Mouse (Mus musculus): Measurements from ENCODE around the gene Abcc12. TPM values are rescaled to one million over a fixed set of nuclear protein-coding genes. Genes with fewer than 3 reads are reported as not detected.

Gene Abcc12
- polyA plus RNA-seq, 1 experiment from 2014 or later = not detected

DNA sequence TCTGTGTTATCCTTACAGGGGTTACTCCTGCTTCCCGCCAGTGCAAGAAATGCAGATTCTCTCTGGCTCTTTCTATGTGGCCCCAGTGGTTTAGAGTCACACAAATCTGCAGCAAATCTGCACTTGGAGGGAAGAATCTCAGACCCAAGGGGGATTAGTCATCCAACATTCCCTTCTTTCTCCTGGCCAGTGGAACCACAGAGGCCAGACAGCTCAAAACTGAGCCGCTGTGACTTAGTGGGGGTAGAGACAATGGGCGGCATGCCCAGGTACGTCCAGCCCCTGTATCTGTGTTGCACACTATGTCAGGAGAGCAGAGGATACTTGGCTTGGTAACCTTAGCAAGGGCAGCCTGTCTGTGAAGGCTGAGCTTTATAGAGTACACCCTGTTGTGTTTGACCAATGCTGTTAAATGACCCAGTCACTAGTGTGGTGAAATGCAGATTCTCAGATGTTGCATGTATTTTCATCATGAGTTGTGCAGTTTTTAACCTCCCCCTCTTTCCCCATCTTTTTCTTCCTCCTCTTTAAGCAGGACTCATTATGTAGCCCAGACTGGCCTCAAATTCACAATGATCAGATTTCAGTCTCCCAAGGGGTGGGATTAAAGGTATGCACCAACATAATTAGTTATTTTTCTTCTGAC, 130.5 kb downstream of the Abcc12 start:
- H3K36me3 ChIP-seq (ENCODE audit: inconsistent target) = no peaks in the 10 kb centered on the region
- 81% methylated on average over 4 of the region's 4 CpGs for WGBS (ENCODE audit: missing documents)
- no peaks in the 10 kb centered on the region for H3K79me2 ChIP-seq (ENCODE audit: inconsistent target)
- no peak overlapping the region for H3K27ac ChIP-seq
- no peak overlapping the region for H3K4me3 ChIP-seq (ENCODE audit: inconsistent target)

DNA sequence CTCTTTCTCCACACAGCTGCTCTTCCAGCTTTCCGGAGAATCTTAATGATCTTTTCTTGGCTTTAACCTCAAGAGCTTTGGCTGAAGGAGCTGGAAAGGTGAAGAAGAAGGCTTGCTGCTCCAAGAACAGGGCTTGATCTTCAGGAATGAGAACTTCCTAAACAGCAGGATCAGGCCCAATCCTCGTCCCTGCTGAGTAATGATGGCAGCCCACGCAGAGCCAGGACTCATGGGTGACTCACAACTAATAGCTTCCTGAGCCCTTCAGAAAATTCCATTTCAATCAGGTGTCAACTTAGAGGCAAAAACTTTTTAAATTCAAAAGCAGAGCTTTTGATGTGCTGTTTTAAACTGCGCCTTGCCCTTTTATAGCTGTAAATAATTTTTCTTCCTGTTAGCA, 135.0 kb downstream of the Abcc12 start:
- 84% methylated on average over 4 of the region's 4 CpGs for WGBS (ENCODE audit: missing documents)
- Histone ChIP-seq H3K27ac (no peak overlapping the region), H3K79me2 (ENCODE audit: inconsistent target) (no peaks in the 10 kb centered on the region), H3K4me3 (ENCODE audit: inconsistent target) (no peak overlapping the region), H3K36me3 (ENCODE audit: inconsistent target) (no peaks in the 10 kb centered on the region)

DNA sequence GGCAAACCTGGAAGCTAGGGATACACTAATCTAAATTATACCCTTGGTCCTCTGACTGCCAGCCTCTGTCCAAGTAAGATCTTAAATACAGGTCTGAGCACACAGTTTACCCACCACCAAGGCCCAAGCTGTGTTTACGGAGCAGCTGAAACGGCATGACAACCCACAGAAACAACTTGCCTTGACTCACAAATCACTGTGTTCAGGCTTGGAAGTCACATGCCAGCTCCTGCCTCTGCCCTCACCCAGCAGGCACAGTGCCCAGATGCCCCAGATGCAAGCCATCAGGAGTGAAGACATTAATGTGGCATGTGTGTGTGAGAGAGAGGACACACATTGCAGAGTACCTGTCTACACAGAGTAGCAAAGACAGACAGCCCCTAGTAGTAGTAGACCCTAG, 136.7 kb downstream of the Abcc12 start:
- Histone ChIP-seq H3K36me3 (ENCODE audit: inconsistent target) (no peaks in the 10 kb centered on the region), H3K4me3 (ENCODE audit: inconsistent target) (no peak overlapping the region), H3K79me2 (ENCODE audit: inconsistent target) (no peaks in the 10 kb centered on the region), H3K27ac (no peak overlapping the region)
- 97% methylated on average over 2 of the region's 2 CpGs for WGBS (ENCODE audit: missing documents)

DNA sequence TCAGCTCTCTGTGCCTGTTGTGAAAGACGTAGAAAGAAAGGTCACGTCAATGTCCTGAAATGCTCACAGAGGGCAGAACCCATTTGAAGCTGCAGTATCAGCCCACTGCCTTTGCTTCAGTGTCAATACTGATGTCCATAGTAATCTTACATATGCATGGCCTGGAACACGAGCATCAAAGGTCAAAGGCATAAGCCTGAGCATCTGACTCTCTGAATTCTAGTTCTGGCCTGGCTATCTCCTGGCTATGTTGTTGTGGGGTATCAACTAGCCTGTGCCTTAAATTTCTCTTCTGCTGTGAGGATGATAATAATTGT, 141.5 kb downstream of the Abcc12 start:
- Histone ChIP-seq H3K79me2 (ENCODE audit: inconsistent target) (no peaks in the 10 kb centered on the region), H3K4me3 (ENCODE audit: inconsistent target) (no peak overlapping the region), H3K36me3 (ENCODE audit: inconsistent target) (no peaks in the 10 kb centered on the region), H3K27ac (no peak overlapping the region)
- 95% methylated on average over 3 of the region's 3 CpGs for WGBS (ENCODE audit: missing documents)

DNA sequence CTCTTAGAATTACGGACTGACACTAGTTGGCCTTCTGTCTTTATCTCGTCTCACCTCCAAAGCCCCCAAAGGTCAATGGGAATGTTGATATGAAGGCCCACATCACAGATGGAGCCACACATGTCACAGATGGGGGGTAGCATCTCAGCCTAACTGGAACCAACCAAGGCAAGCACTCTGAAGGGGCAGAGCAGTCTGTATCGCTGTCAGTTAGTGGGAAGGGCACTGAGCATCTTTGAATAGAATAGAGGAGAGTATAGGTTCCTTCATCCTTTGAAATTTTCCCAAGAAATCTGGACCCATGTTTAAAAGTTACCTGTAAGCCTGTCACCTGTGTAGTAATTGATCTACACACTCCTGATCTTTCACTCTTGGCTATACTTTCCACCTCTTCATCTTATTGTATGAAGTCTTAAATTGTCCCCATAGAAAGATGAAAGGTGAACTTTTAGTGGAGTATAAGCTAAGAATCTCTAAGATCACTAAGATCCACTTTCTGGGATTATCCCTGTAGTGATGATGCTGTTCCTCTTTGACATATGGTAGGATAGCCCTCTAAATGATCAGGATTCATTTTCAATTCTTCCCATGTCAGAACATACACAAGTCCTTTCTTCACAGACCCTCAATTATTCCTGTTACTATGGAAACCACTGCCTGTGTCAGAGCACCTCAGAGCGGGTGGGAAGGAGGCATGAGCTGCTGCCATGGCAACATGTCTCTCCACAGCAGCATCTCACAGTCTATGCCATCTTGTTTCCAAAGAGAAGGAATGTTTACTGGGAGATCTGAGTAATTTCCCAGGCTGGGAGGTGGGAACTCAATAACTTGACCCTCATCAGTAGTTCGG, 142.1 kb downstream of the Abcc12 start:
- Histone ChIP-seq H3K36me3 (ENCODE audit: inconsistent target) (no peaks in the 10 kb centered on the region), H3K4me3 (ENCODE audit: inconsistent target) (no peak overlapping the region), H3K27ac (no peak overlapping the region), H3K79me2 (ENCODE audit: inconsistent target) (no peaks in the 10 kb centered on the region)
- WGBS (ENCODE audit: missing documents) = 84% methylated on average over 5 of the region's 5 CpGs

DNA sequence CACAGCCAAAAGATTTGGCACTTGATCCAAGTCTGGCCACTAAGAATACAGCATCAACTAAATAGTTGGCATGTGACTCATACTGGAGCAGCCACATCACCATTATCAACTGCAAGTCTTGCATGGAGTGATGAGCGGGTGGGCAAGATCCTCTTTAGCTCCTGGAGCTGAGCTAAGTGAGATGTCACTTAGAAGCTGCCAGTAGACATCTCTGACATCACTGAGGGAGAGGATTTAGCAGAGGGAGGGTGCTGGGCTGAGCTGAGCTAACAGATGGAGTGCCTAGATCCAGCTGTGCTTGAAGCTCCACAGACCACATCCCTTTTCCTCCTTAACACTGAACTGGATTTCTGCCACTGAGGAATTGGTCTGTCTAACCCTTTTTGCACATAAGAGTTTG, 143.1 kb downstream of the Abcc12 start:
- WGBS (ENCODE audit: missing documents) = 88% methylated on average over 1 of the region's 1 CpGs

More for the DNA sequence above, 143.1 kb downstream of the Abcc12 start:
- H3K79me2 ChIP-seq (ENCODE audit: inconsistent target) = no peaks in the 10 kb centered on the region
- H3K27ac ChIP-seq = no peak overlapping the region
- no peaks in the 10 kb centered on the region for H3K36me3 ChIP-seq (ENCODE audit: inconsistent target)
- no peak overlapping the region for H3K4me3 ChIP-seq (ENCODE audit: inconsistent target)

Other genes starting within 250 kb of the Abcc12 start
- 34.0 to 42.2 TPM (median 35.1 TPM) in 3 replicates for gene Lonp2, start 43.4 kb upstream of the Abcc12 start, polyA plus RNA-seq (2018)
- gene Gm10638, start 165.0 kb upstream of the Abcc12 start, polyA plus RNA-seq (2018) = not detected in 3 replicates
- 6.3 to 9.4 TPM (median 7.6 TPM) in 3 replicates for gene Siah1a, start 165.2 kb upstream of the Abcc12 start, polyA plus RNA-seq (2018)